Mouse (Mus musculus) cerebellum, adult 2 months (tissue): Measurements from ENCODE around the gene Otx2. TPM values are rescaled to one million over a fixed set of nuclear protein-coding genes. Genes with fewer than 3 reads are reported as not detected.

Source experiments
- DNase-seq, 2 experiments: peaks; one replicate each; pipeline ENCODE4 v3.0.0; 2021
- H3K27ac ChIP-seq: fragments of 200-500 bp; 2 replicates; pipeline ENCODE4 v1.5.1; 2012; ENCODE audit warnings: low read length, control low read depth, inconsistent platforms; ENCODE audit not compliant: insufficient read depth
- H3K27me3 ChIP-seq: fragments of 200-500 bp; 2 replicates; pipeline ENCODE4 v1.6.1; 2012; ENCODE audit warnings: inconsistent platforms, mild to moderate bottlenecking, low read length, moderate library complexity; ENCODE audit not compliant: control insufficient read depth, insufficient read depth
- H3K4me1 ChIP-seq: fragments of 200-500 bp; 2 replicates; pipeline ENCODE4 v1.6.1; 2011; ENCODE audit warnings: low read length; ENCODE audit not compliant: control insufficient read depth, insufficient read depth
- H3K4me3 ChIP-seq: fragments of 200-500 bp; replicated peaks from 2 replicates; pipeline ENCODE3; 2011; ENCODE audit warnings: mild to moderate bottlenecking, low read depth, low read length, control low read depth; ENCODE audit not compliant: insufficient read depth
- CTCF ChIP-seq: fragments of 200-500 bp; IDR thresholded peaks from 2 replicates; pipeline ENCODE4 v1.5.1; 2011; ENCODE audit warnings: low read depth, mild to moderate bottlenecking, control low read depth, low read length, moderate library complexity, borderline replicate concordance; ENCODE audit not compliant: insufficient read depth
- POLR2A ChIP-seq: fragments of 200-500 bp; IDR thresholded peaks from 2 replicates; pipeline ENCODE4 v1.6.1; 2011; ENCODE audit warnings: low read length, control low read depth, borderline replicate concordance; ENCODE audit not compliant: insufficient read depth
- WGBS: fragments of 180-500 bp; shearing (Covaris S2); methylation state at CpG from one replicate; pipeline ENCODE4 v1.1.7; 2018; 5-methylcytosine and 5-hydroxymethylcytosine counted together
- polyA plus RNA-seq: library from polyadenylated mRNA; depleted of rRNA; stranded (reverse); fragments of >200 nt; gene quantifications from 2 replicates; pipeline ENCODE4 v1.2.3, GENCODE M21; 2012

The Otx2 gene
- polyA plus RNA-seq, 1 experiment: 9.9 TPM

DNA sequence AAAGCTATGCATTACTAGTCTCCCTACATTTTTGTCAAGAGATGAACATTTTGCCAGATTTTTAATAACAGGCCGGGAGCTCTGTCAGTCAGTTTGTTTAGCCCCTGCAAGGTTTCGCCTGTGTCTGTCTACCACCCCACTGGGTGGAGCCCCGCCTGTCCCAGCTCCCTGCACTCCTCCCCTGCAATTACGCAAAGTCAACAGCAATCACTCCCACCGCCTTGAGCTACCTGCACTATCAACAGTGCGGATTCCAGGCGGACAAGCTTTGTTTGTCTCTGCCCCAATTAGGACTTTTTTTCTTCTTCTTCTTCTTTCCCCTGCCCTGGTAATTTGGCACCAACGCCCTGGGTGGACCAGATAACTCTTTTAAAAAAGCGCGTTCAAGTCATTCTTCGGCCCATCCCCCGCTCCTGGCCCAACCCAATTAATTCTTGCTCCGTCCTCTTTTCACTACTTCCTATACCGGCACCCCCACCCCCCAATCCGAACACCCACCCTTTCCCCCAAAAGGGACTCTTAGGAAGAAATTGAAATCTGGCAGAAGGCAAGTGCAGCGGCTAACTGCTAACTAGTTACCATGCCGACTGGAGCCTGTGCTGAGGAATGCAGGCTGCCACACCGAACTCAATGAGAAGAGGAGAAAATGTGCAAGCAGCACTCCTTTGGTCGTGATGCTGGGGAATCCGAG lies 35.9 kb upstream of the Otx2 start:
- H3K27ac ChIP-seq: no peak overlapping the region
- peak overlapping the region; percentile 69 for H3K4me3 ChIP-seq
- H3K4me1 ChIP-seq: peaks cover 4% of the 10 kb centered on the region; the same call in 1 of the 2 replicates
- H3K27me3 ChIP-seq: no peaks in the 10 kb centered on the region; the same call in 1 of the 2 replicates
- 10% methylated on average over 20 of the region's 20 CpGs for WGBS
- DNase-seq: peak; percentile 50 to 61
- TF ChIP-seq POLR2A: no peak
- no peak for TF ChIP-seq CTCF

DNA sequence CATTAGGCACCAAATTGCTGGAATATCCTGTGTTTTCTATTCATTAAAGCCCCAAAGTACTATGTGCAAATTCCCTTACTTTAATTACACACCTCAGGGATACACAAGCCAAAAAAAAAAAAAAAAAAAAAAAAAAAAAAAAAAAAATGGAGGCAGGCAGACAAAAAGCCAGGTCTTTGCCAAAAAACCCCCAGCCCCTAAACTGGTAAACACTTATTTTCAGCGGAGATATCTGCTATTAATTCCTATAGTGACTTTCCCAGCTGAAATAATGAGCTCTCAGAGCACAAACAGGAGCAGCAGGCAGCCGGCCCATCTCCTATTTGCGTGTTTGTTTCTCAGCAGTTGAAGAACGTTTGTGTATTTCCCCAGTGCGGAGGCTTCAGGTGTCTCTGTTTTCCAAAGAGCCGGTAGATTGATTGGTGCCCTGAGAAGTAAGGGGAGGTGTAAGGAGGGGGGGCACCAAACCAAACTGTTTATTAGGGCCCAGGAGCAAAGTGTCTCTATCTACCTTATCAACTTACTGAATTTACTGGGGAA lies 34.3 kb upstream of the Otx2 start:
- H3K4me3 ChIP-seq: no peak overlapping the region
- DNase-seq: no peak
- no peaks in the 10 kb centered on the region; the same call in 1 of the 2 replicates for H3K27me3 ChIP-seq
- TF ChIP-seq CTCF: no peak
- no peak for TF ChIP-seq POLR2A
- H3K27ac ChIP-seq: no peak overlapping the region
- 69% methylated on average over 6 of the region's 6 CpGs for WGBS
- H3K4me1 ChIP-seq: peaks cover 4% of the 10 kb centered on the region; the same call in 1 of the 2 replicates

DNA sequence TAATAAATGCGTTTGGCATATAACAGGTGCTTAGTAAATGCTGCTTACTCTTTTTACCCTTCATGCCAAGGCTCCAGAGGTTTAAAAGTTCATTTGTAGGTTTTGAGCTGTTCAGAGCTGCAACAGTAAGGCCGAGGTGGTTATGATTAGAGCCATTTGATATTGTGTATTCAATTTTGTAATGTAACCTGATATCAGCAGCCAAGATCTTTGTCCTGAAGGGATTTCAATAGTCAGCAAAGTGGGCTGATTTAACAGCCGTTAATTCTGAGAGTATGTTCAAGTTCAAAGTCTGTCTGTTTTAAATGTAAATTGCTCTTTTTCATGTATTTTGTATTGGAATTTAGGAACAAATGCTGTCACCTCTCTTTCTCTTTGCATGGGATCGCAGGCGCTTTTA lies 33.8 kb upstream of the Otx2 start:
- Histone ChIP-seq H3K4me3 (no peak overlapping the region), H3K27me3 (no peaks in the 10 kb centered on the region; the same call in 1 of the 2 replicates), H3K4me1 (peaks cover 4% of the 10 kb centered on the region; the same call in 1 of the 2 replicates), H3K27ac (no peak overlapping the region)
- TF ChIP-seq POLR2A (no peak), CTCF (no peak)
- DNase-seq: no peak
- 90% methylated on average over 5 of the region's 5 CpGs for WGBS

DNA sequence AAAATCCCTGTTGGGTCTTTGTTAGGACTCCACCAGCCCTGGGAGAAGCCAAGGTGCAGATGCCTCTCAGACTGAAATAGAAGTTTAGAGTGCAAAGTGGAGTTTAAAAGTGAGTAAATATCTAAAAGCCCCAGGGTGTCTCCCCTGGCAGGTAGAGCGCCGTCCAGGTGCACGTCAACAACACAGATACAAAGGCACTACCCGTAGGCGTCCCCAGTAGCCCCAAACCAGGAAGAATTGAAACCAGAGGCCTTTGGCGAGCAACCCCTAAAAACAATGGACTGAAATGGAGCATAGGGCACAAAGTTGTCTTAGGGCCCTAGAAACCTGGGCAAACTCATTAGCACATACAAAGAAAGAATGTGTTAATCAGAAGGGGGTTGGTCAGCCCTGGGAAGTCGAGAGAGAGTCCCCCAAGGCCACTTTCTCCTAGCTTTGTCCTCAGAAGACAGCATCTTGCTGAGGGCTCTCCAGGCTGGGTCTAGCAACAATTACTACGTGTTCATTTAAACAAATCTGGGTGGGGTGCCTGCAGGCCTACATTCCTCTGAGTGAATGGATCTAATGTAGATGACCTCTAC lies 27.3 kb upstream of the Otx2 start:
- H3K27me3 ChIP-seq: no peaks in the 10 kb centered on the region
- H3K27ac ChIP-seq: no peak overlapping the region
- 84% methylated on average over 8 of the region's 8 CpGs for WGBS
- no peak for DNase-seq
- H3K4me3 ChIP-seq: no peak overlapping the region
- no peaks in the 10 kb centered on the region for H3K4me1 ChIP-seq
- no peak for TF ChIP-seq POLR2A
- no peak for TF ChIP-seq CTCF

DNA sequence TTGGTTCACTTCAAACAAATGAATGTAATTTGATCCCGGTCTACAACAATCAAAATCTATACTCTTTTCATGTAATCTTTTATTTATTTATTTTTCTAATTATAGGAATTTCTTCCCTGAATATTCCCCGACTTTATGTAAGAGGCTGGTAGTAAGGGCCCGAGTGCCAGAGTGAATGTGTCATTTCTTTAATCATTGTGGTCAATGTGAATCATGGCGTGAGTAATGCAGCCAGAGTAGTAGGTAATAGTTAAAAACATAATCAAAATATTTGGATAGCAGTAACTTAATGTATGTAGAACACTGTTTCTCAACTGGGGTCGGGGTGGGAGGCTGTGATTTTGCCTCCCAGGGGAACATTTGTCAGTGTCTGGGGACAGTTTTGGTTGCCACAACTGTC lies 6.0 kb upstream of the Otx2 start:
- 88% methylated on average over 5 of the region's 5 CpGs for WGBS
- DNase-seq: no peak
- Histone ChIP-seq H3K27ac (no peak overlapping the region), H3K27me3 (no peaks in the 10 kb centered on the region), H3K4me3 (no peak overlapping the region), H3K4me1 (no peaks in the 10 kb centered on the region)
- TF ChIP-seq POLR2A: no peak
- no peak for TF ChIP-seq CTCF

DNA sequence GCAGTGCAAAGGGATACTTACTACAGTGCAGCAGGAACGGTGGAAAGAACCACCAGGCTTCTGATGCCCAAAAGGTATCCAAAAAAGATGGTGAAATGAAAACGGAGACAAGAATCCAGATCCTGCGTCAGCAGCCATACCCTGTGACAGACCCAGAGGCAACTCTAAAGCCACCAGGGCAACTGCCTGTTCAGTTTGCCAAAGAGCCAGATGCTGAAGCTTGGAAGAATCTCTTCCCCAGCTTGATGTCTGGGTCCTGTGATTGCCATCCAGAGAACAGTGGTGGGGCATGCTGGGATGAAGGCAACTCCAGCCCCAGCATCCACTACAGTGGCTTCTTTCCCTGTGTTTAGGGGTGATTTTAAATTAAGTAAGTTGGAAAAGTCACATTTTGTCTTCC lies 5.1 kb upstream of the Otx2 start:
- TF ChIP-seq CTCF (no peak), POLR2A (no peak)
- Histone ChIP-seq H3K4me1 (no peaks in the 10 kb centered on the region), H3K27ac (no peak overlapping the region), H3K4me3 (no peak overlapping the region), H3K27me3 (no peaks in the 10 kb centered on the region)
- no peak for DNase-seq
- 34% methylated on average over 3 of the region's 3 CpGs for WGBS

DNA sequence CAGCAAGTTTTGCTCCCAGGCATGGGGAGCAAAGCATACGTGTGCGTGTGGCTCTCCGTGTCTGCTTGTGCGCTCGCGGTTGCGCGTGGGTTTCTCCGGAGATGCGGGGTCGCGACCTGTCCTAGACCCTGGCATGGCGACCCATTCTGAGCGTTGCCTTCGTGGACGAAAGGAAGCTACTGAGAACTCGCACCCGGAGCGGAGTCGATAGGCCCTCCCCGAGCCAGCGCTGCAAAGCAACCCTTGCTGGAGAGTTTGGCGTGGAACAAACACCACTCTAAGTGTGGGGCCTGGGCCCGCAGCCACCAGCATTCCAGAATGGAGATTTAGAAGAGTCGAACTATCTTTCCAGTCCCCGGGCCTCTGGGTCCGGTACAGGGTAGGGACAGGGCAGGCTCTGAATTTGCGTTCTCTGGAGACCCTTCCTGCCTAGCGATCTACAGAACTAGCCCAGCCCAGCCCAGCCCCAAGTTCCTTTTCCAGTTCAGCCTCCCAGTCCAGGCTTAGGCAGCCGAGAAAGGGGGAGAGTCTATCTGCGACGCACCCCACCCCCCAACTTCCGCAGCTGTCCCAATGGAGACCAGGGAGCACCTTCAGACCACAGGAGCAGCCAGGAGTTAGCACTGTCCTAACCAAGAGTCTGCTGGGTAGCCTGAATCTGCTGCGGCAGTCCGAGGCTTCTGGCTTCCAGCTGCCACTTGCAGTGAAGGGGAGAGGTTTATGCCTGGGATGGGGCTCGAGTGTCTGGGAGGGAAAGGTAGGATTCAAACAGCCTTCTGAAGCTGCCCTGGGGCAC lies 615 bp upstream of the Otx2 start:
- 17% methylated on average over 36 of the region's 36 CpGs for WGBS
- Histone ChIP-seq H3K4me1 (no peaks in the 10 kb centered on the region), H3K27me3 (peaks cover 2% of the 10 kb centered on the region; the same call in 1 of the 2 replicates), H3K4me3 (peak overlapping the region; percentile 79), H3K27ac (no peak overlapping the region)
- peak in 1 of 2 experiments; percentile 55 for DNase-seq
- TF ChIP-seq POLR2A: no peak
- no peak for TF ChIP-seq CTCF
